Mouse (Mus musculus) myocyte (in vitro differentiated cells): ENCODE measurements at regions not wholly inside any gene's neighbourhood (a gene's known extent, or its start where the extent isn't known, plus 50 kb on each side); places are given as distances from the start of the nearest gene placed in this dataset.

Experiments
- CEBPB ChIP-seq: IDR thresholded peaks from 2 replicates; pipeline ENCODE4 v1.6.1; 2011; ENCODE audit warnings: mild to moderate bottlenecking, moderate library complexity; ENCODE audit not compliant: poor library complexity, insufficient read depth, severe bottlenecking
- POLR2A ChIP-seq: IDR thresholded peaks from one replicate; pipeline ENCODE4 v1.6.1; 2011; ENCODE audit warnings: low read depth, mild to moderate bottlenecking, control low read depth, moderate library complexity; ENCODE audit not compliant: insufficient read length
- TCF12 ChIP-seq: IDR thresholded peaks from one replicate; pipeline ENCODE4 v1.6.1; 2011; ENCODE audit warnings: mild to moderate bottlenecking, control low read depth; ENCODE audit not compliant: poor library complexity, insufficient read depth, severe bottlenecking

DNA sequence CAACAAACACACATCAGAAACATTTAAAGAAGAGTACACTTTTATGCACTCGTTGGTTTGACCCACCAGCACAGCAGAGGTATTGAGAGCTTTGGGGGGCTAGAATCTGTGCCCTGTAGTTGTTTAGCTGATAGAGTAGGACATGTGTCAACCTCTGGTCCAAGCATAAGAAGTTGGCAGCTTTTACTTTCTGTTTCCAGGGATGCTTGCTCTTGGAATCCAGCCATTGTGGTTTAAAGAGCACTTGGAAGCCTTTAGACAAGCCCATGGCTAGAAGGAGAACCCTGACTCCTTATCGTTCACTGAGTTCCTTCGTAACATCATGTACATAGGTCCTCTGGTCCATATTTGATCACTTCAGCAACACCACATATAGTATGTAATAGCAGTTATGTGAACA lies 212.3 kb downstream of the Dact1 start:
- TF ChIP-seq CEBPB (no peak), TCF12 (no peak), POLR2A (no peak)
